Mouse (Mus musculus): ENCODE data around the gene Lpin2. TPM values are rescaled to one million over a fixed set of nuclear protein-coding genes. Genes with fewer than 3 reads are reported as not detected.

Lpin2 gene
- polyA plus RNA-seq, 1 experiment from 2014 or later, result 48.0 TPM

DNA sequence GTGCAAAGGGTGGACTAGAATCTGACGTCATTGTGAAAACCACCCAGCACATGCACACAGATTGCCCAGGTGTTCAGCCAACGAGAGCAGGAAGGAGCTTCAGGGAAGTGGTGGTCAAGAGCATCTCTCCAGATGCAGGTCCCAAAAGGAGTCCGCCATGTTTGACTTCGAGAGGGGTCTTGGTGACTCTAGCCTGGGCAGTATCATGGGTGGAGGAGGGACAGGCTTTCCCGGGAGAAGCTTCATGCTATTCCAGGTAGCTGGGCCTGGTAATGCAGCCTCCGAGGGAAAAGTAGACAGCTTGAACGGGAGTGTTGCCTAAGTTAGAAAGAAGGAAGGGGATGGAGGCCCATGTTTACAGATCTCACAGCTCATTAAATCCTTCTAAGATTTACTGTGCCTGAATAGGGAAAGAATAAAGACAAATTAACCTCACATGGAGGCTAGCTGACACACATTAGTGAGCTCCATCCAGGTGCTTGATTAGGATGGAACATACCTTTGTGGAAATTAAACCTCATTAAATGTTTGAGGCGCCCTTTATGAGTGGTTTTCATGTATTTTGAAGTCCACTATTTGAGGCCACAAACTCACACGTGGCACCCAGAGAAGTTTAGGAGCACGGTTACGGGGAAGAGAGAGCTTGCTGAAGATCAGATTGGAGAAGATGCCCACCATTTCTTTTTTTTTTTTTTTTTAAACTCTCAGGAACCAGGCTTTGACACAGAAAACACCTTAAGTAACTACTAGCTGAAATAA is 2.6 kb upstream of the Lpin2 start:
- Histone ChIP-seq H3K4me1 (peaks cover 25% of the 10 kb centered on the region), H3K27ac (no peak overlapping the region), H3K4me3 (no peak overlapping the region), H3K36me3 (replicated peaks) (no peaks in the 10 kb centered on the region), H3K9me3 (no peaks in the 10 kb centered on the region), H3K27me3 (ENCODE audit: poor library complexity, severe bottlenecking) (peaks cover 19% of the 10 kb centered on the region)
- 90% methylated on average over 11 of the region's 11 CpGs for WGBS
- DNase-seq (ENCODE audit: extremely low spot score, low spot score), result no peak

DNA sequence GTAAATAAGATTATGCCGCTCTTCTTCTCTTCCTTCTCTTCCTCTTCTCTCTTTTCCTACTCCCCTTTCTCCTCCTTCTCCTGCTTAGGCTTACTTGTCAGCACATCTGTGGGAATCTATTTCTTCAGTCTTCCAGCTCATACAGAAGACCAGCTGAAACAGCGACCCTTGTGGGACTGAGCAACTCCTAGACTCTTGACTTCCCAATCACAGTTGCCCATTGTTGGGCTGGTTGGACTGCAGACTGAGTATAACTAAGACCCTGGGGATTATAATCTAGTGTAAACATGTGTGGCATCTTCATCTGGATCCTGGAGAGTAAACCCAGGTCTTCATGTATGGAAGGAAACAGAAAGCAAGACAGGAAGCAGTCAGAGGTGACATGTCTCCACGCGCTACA is 1.8 kb upstream of the Lpin2 start:
- H3K4me1 ChIP-seq, result peaks cover 34% of the 10 kb centered on the region

DNA sequence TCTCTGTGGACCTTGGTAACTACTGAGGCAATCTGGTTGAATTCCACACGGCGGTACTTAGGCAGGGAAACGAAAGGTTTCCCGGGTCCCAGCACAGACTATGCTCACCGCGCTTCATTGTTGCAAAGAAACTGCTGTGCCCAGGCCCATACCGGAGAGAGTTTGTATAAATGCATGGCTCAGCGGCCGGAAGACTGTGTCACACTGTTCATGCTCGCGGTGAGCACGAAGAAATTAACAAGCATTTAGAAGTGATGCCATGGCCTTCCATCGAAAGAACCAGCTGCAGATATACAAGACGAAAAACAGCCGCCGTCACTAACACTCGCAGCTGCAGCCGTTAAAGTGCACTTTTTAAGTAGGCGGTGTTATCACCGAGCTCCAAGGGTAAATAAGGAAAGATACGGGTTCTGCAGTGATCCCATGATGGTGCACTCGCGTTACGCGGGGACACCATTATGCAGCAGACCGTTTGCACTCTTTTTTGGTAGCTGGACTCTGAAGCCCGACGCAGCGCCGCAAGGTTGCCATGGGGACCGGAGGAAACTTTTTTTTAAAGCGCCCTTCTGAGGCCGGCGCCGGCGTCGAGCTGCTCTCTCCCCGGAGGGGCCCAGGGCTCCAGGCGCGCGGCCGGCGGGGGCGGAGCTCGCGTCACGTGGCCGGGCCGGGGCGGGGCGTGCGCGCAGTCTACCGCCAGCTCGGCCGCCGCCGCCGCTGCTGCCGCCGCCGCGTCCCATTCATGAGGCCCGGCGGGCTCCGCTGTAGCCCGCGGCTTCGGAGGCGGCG is 704 bp downstream of the Lpin2 start:
- Histone ChIP-seq H3K4me1 (peaks cover 44% of the 10 kb centered on the region), H3K27ac (peak overlapping the region; percentile 98), H3K4me3 (peak overlapping the region; percentile 86), H3K27me3 (ENCODE audit: poor library complexity, severe bottlenecking) (peaks cover 19% of the 10 kb centered on the region), H3K36me3 (replicated peaks) (0 out of 2 replicates have a peak, but pooled peaks cover 7% of the 10 kb centered on the region), H3K9me3 (no peaks in the 10 kb centered on the region)
- DNase-seq (ENCODE audit: extremely low spot score, low spot score), result peak; percentile 90
- WGBS, result under 1% methylated on average over 71 of the region's 71 CpGs

More for the DNA sequence above, 1.8 kb upstream of the Lpin2 start:
- Histone ChIP-seq H3K27me3 (ENCODE audit: poor library complexity, severe bottlenecking) (peaks cover 19% of the 10 kb centered on the region), H3K9me3 (no peaks in the 10 kb centered on the region), H3K27ac (no peak overlapping the region), H3K4me3 (no peak overlapping the region), H3K36me3 (replicated peaks) (no peaks in the 10 kb centered on the region)
- no peak for DNase-seq (ENCODE audit: extremely low spot score, low spot score)
- 97% methylated on average over 4 of the region's 4 CpGs for WGBS

- peak; percentile 62 for DNase-seq (ENCODE audit: extremely low spot score, low spot score)
- Histone ChIP-seq H3K36me3 (replicated peaks) (0 out of 2 replicates have a peak, but pooled peaks cover 7% of the 10 kb centered on the region), H3K9me3 (no peaks in the 10 kb centered on the region), H3K27me3 (ENCODE audit: poor library complexity, severe bottlenecking) (peaks cover 19% of the 10 kb centered on the region), H3K4me1 (peaks cover 40% of the 10 kb centered on the region), H3K27ac (peak overlapping the region; percentile 98), H3K4me3 (peak overlapping the region; percentile 86)
- whole genome bisulfite sequencing, result under 1% methylated on average over 79 of the region's 79 CpGs
These were observed 1.4 kb downstream of the Lpin2 start for GRCm38 (mm10) chr17:71183657-71184261.

DNA sequence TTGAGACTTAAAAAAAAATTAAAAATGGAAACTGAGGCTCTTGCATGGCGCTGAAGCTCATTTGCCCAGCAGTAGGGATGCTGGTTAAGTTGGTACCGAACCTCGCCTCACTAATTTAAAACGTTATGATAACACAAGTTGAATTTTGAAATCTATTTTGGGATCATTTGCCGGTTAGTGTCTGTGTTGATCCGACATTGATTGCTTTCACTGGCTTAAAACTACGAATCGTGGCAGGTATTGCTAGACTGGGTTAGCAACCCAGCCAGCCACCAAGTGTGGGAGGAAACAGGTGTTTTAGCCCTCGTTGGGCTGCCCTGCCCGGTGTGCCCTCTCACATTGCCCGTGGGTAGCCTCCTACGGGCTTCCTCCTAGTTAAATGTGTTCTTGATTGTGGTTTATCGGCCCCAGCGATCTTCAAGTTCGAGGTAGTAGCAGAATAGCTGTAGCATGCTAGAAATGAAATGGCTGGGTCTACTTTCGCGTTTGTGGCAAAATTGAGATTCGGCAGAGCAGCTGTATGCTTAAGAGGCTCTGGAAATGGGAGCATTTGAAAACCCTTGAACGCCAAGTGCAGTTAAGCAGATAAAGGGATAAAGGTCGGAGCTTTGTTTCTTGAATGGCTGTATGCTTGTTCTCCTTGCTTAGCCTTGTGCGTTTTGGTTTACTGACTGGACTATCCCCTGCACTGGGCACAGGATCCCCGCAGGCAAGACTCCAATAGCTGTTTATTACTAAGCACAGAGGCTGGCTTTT is 2.2 kb downstream of the Lpin2 start:
- peak; percentile 32 for DNase-seq (ENCODE audit: extremely low spot score, low spot score)

GRCm38 (mm10) chr17:71185368-71185767 is 3.0 kb downstream of the Lpin2 start:
- 80% methylated on average over 1 of the region's 1 CpGs for WGBS
- DNase-seq (ENCODE audit: extremely low spot score, low spot score), result no peak
- Histone ChIP-seq H3K4me1 (peaks cover 36% of the 10 kb centered on the region), H3K4me3 (peak overlapping the region; percentile 86), H3K27ac (no peak overlapping the region), H3K9me3 (no peaks in the 10 kb centered on the region), H3K27me3 (ENCODE audit: poor library complexity, severe bottlenecking) (peaks cover 19% of the 10 kb centered on the region), H3K36me3 (replicated peaks) (0 out of 2 replicates have a peak, but pooled peaks cover 13% of the 10 kb centered on the region)

More for the DNA sequence above, 2.2 kb downstream of the Lpin2 start:
- H3K27ac ChIP-seq, result peak overlapping the region; percentile 98
- 0 out of 2 replicates have a peak, but pooled peaks cover 7% of the 10 kb centered on the region for H3K36me3 ChIP-seq (replicated peaks)
- WGBS, result 14% methylated on average over 22 of the region's 22 CpGs
- H3K27me3 ChIP-seq (ENCODE audit: poor library complexity, severe bottlenecking), result peaks cover 19% of the 10 kb centered on the region
- no peaks in the 10 kb centered on the region for H3K9me3 ChIP-seq
- peaks cover 36% of the 10 kb centered on the region for H3K4me1 ChIP-seq
- peak overlapping the region; percentile 86 for H3K4me3 ChIP-seq

DNA sequence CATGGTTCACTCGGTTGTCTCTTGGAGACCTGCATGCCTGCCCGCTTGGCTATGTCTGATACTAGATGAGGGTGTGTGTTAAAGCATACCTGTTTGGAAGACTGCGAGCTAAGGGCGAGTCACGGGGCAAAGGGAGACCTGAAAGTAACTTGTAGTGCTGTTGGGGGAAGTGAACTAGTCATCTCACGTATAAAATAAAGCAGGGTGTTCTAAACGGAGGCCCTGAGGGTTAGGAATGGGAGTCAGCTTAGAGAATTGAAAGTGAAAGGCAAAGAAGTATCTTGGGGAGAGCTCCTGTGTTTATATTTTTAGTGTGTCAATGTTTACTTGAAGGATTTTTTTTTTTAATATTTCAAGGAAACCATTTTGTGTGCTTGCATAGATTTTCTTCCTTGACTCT is 8.2 kb downstream of the Lpin2 start:
- peaks cover 30% of the 10 kb centered on the region for H3K4me1 ChIP-seq
- H3K4me3 ChIP-seq, result no peak overlapping the region
- peaks cover 15% of the 10 kb centered on the region; the same call in 1 of the 2 replicates for H3K9me3 ChIP-seq
- no peak for DNase-seq (ENCODE audit: extremely low spot score, low spot score)
- WGBS, result 95% methylated on average over 7 of the region's 7 CpGs
- H3K36me3 ChIP-seq (replicated peaks), result peaks cover 29% of the 10 kb centered on the region
- no peaks in the 10 kb centered on the region for H3K27me3 ChIP-seq (ENCODE audit: poor library complexity, severe bottlenecking)
- H3K27ac ChIP-seq, result no peak overlapping the region

DNA sequence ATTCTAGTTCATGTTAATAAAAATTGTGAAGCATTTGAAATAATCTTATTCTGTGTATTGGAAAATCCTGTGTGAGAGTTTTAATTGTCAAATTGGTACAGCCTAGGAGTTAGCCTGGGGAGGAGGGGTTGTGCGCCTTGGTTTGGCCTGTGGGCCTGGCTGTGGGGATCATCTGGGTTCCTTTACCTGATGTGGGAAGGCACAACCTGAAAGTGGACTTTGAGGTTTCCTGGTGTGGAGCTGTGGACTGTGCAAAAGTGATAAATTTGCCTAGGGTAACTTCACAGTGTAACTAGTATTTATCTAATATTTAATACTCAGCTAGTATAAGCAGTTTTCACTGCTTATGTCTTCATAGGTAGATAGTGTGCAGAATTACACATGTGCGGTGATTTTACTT is 8.7 kb downstream of the Lpin2 start:
- WGBS, result 96% methylated on average over 2 of the region's 2 CpGs
- H3K4me3 ChIP-seq, result no peak overlapping the region
- H3K27ac ChIP-seq, result no peak overlapping the region
- peaks cover 28% of the 10 kb centered on the region for H3K36me3 ChIP-seq (replicated peaks)
- no peaks in the 10 kb centered on the region for H3K27me3 ChIP-seq (ENCODE audit: poor library complexity, severe bottlenecking)
- DNase-seq (ENCODE audit: extremely low spot score, low spot score), result no peak
- H3K4me1 ChIP-seq, result peaks cover 28% of the 10 kb centered on the region
- H3K9me3 ChIP-seq, result peaks cover 15% of the 10 kb centered on the region; the same call in 1 of the 2 replicates

DNA sequence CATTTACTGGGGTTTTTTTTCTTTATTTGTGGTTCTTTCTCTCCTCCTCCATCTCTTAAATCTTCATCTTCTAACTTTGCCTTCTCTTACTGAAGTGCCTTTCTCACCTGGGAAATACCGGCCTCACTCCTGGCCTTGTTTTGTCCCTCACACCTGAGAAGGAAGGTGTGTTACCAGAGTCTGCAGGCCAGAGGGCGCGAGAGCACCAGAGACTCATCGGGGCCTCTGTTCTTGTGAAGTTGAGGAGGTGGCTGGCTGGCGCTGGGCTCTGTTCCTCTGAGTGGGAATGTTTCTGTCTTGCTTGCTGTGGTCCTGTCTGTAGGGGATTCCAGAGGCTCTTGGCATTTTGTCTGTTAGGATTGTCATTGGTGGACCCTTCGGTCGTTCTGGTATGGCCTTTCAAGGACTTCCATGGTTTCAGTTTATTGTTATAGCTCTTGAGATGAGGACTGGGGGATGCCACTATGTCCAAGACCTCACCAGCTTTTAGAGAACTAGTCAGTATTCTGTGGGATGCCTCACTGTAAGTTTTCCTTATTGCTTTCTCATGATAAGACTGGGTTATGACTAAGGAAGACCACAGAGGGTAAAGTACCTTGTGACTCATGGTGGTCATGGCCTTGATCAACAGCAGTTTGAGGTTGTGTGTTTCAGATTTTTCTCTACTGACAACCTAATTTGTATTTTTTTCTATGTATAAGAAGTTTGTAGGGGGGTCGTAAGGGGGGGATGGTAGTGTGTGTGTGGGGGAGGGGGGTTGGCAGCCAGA is 9.5 kb downstream of the Lpin2 start:
- 72% methylated on average over 8 of the region's 8 CpGs for WGBS
- peaks cover 28% of the 10 kb centered on the region for H3K4me1 ChIP-seq
- peaks cover 22% of the 10 kb centered on the region for H3K36me3 ChIP-seq (replicated peaks)

GRCm38 (mm10) chr17:71193019-71193418 is 10.7 kb downstream of the Lpin2 start:
- 90% methylated on average over 1 of the region's 1 CpGs for WGBS
- peaks cover 25% of the 10 kb centered on the region for H3K36me3 ChIP-seq (replicated peaks)

More for the DNA sequence above, 9.5 kb downstream of the Lpin2 start:
- DNase-seq (ENCODE audit: extremely low spot score, low spot score), result no peak
- no peak overlapping the region for H3K27ac ChIP-seq
- H3K4me3 ChIP-seq, result no peak overlapping the region
- peaks cover 15% of the 10 kb centered on the region; the same call in 1 of the 2 replicates for H3K9me3 ChIP-seq
- no peaks in the 10 kb centered on the region for H3K27me3 ChIP-seq (ENCODE audit: poor library complexity, severe bottlenecking)

GRCm38 (mm10) chr17:71193485-71193884 is 11.1 kb downstream of the Lpin2 start:
- Histone ChIP-seq H3K4me1 (peaks cover 25% of the 10 kb centered on the region; the same call in 1 of the 2 replicates), H3K27ac (no peak overlapping the region), H3K4me3 (no peak overlapping the region), H3K27me3 (ENCODE audit: poor library complexity, severe bottlenecking) (no peaks in the 10 kb centered on the region), H3K36me3 (replicated peaks) (peaks cover 25% of the 10 kb centered on the region), H3K9me3 (peaks cover 15% of the 10 kb centered on the region; the same call in 1 of the 2 replicates)
- WGBS, result 90% methylated on average over 1 of the region's 1 CpGs
- DNase-seq (ENCODE audit: extremely low spot score, low spot score), result no peak

More at GRCm38 (mm10) chr17:71193019-71193418, 10.7 kb downstream of the Lpin2 start:
- no peak for DNase-seq (ENCODE audit: extremely low spot score, low spot score)
- Histone ChIP-seq H3K27me3 (ENCODE audit: poor library complexity, severe bottlenecking) (no peaks in the 10 kb centered on the region), H3K9me3 (peaks cover 15% of the 10 kb centered on the region; the same call in 1 of the 2 replicates), H3K4me3 (no peak overlapping the region), H3K27ac (no peak overlapping the region), H3K4me1 (peaks cover 22% of the 10 kb centered on the region; the same call in 1 of the 2 replicates)

All from forebrain, embryonic 10.5 days (tissue).